Mouse (Mus musculus) lung, adult 2 months (tissue): ENCODE results near the gene Efna4.

Experiments used
- CTCF ChIP-seq: fragments of 200-500 bp; IDR thresholded peaks from 2 replicates; pipeline ENCODE4 v1.5.1; 2011; ENCODE audit warnings: mild to moderate bottlenecking, low read length, control low read depth; ENCODE audit not compliant: insufficient read depth
- POLR2A ChIP-seq: fragments of 200-500 bp; IDR thresholded peaks from 2 replicates; pipeline ENCODE4 v1.6.1; 2011; ENCODE audit warnings: low read depth, mild to moderate bottlenecking, control low read depth, low read length, borderline replicate concordance; ENCODE audit errors: extremely low read depth

DNA sequence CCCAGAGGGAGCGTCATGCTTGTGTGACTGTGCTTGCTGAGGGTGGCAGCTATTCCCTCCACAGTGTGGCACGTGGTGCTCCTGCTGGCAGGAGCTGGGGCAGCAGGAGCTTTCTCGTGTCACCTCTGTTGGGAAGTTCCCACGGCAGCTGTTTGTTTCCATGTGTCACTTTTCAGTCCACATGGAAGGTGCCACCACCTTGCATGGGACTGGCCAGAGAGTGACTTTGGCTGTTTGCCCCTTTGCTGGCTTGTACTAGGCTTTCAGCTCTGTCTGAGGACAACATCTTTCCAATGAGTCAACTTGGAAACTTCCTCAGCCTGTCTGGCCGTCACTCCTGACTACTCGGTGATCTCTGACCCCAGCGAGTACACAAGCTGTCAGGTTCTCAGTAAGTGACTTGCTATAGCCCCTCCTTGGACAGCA lies 49.3 kb downstream of the Efna4 start:
- TF ChIP-seq CTCF (0 out of 2 replicates have a peak, but pooled peaks have one; percentile 3), POLR2A (no peak)
